Mouse (Mus musculus): ENCODE measurements around the gene Tnks1bp1. TPM values are rescaled to one million over a fixed set of nuclear protein-coding genes. Genes with fewer than 3 reads are reported as not detected.

Tnks1bp1 gene
- polyA plus RNA-seq, 1 experiment from 2014 or later = 68.0 TPM

- no peaks in the 10 kb centered on the region for H3K4me1 ChIP-seq
- WGBS = 57% methylated on average over 5 of the region's 5 CpGs
- no peak overlapping the region for H3K9ac ChIP-seq
- H3K27ac ChIP-seq (replicated peaks) = no peak overlapping the region
- no peak for ATAC-seq (ENCODE audit: insufficient number of reproducible peaks, low FRiP score, low TSS enrichment, low read depth)
- H3K4me3 ChIP-seq (replicated peaks) = no peak overlapping the region
- H3K27me3 ChIP-seq = no peaks in the 10 kb centered on the region
- no peaks in the 10 kb centered on the region for H3K9me3 ChIP-seq (replicated peaks)
- no peak overlapping the region for H3K4me2 ChIP-seq (replicated peaks)
- H3K36me3 ChIP-seq = no peaks in the 10 kb centered on the region
Observed at GRCm38 (mm10) chr2:85095906-85096305, 48.1 kb downstream of the Tnks1bp1 start.

- H3K9ac ChIP-seq = no peak overlapping the region
- no peaks in the 10 kb centered on the region for H3K9me3 ChIP-seq (replicated peaks)
- no peaks in the 10 kb centered on the region for H3K4me1 ChIP-seq
- 63% methylated on average over 2 of the region's 2 CpGs for WGBS
- H3K27me3 ChIP-seq = no peaks in the 10 kb centered on the region
- H3K36me3 ChIP-seq = no peaks in the 10 kb centered on the region
- no peak overlapping the region for H3K27ac ChIP-seq (replicated peaks)
- no peak overlapping the region for H3K4me2 ChIP-seq (replicated peaks)
- no peak overlapping the region for H3K4me3 ChIP-seq (replicated peaks)
- ATAC-seq (ENCODE audit: insufficient number of reproducible peaks, low FRiP score, low TSS enrichment, low read depth) = no peak
Observed at GRCm38 (mm10) chr2:85098014-85098413, 50.2 kb downstream of the Tnks1bp1 start.

GRCm38 (mm10) chr2:85098824-85099511 is 51.1 kb downstream of the Tnks1bp1 start:
- Histone ChIP-seq H3K4me1 (no peaks in the 10 kb centered on the region), H3K9ac (no peak overlapping the region), H3K27me3 (no peaks in the 10 kb centered on the region), H3K4me2 (replicated peaks) (no peak overlapping the region), H3K9me3 (replicated peaks) (no peaks in the 10 kb centered on the region), H3K4me3 (replicated peaks) (no peak overlapping the region), H3K27ac (replicated peaks) (no peak overlapping the region), H3K36me3 (no peaks in the 10 kb centered on the region)
- ATAC-seq (ENCODE audit: insufficient number of reproducible peaks, low FRiP score, low TSS enrichment, low read depth) = no peak
- 79% methylated on average over 7 of the region's 7 CpGs for WGBS

GRCm38 (mm10) chr2:85103201-85103600 is 55.4 kb downstream of the Tnks1bp1 start:
- Histone ChIP-seq H3K27ac (replicated peaks) (no peak overlapping the region), H3K4me2 (replicated peaks) (no peak overlapping the region), H3K9me3 (replicated peaks) (no peaks in the 10 kb centered on the region), H3K9ac (no peak overlapping the region), H3K4me1 (no peaks in the 10 kb centered on the region), H3K36me3 (no peaks in the 10 kb centered on the region), H3K27me3 (no peaks in the 10 kb centered on the region), H3K4me3 (replicated peaks) (no peak overlapping the region)
- 78% methylated on average over 8 of the region's 8 CpGs for WGBS
- no peak for ATAC-seq (ENCODE audit: insufficient number of reproducible peaks, low FRiP score, low TSS enrichment, low read depth)

GRCm38 (mm10) chr2:85105426-85106013 is 57.7 kb downstream of the Tnks1bp1 start:
- no peak overlapping the region for H3K27ac ChIP-seq (replicated peaks)
- H3K9ac ChIP-seq = no peak overlapping the region
- H3K36me3 ChIP-seq = no peaks in the 10 kb centered on the region
- no peaks in the 10 kb centered on the region for H3K9me3 ChIP-seq (replicated peaks)
- 71% methylated on average over 11 of the region's 11 CpGs for WGBS
- no peak for ATAC-seq (ENCODE audit: insufficient number of reproducible peaks, low FRiP score, low TSS enrichment, low read depth)
- H3K27me3 ChIP-seq = no peaks in the 10 kb centered on the region
- no peaks in the 10 kb centered on the region for H3K4me1 ChIP-seq
- no peak overlapping the region for H3K4me3 ChIP-seq (replicated peaks)
- H3K4me2 ChIP-seq (replicated peaks) = no peak overlapping the region

- Histone ChIP-seq H3K9ac (no peak overlapping the region), H3K9me3 (replicated peaks) (no peaks in the 10 kb centered on the region), H3K27ac (replicated peaks) (no peak overlapping the region), H3K4me2 (replicated peaks) (no peak overlapping the region), H3K36me3 (no peaks in the 10 kb centered on the region), H3K4me1 (no peaks in the 10 kb centered on the region), H3K4me3 (replicated peaks) (no peak overlapping the region), H3K27me3 (no peaks in the 10 kb centered on the region)
- no peak for ATAC-seq (ENCODE audit: insufficient number of reproducible peaks, low FRiP score, low TSS enrichment, low read depth)
- 59% methylated on average over 7 of the region's 7 CpGs for WGBS
Observed at GRCm38 (mm10) chr2:85106068-85106790, 58.4 kb downstream of the Tnks1bp1 start.

- Histone ChIP-seq H3K4me3 (replicated peaks) (no peak overlapping the region), H3K4me2 (replicated peaks) (no peak overlapping the region), H3K9me3 (replicated peaks) (no peaks in the 10 kb centered on the region), H3K4me1 (no peaks in the 10 kb centered on the region), H3K27me3 (no peaks in the 10 kb centered on the region), H3K27ac (replicated peaks) (no peak overlapping the region), H3K36me3 (no peaks in the 10 kb centered on the region), H3K9ac (no peak overlapping the region)
- 74% methylated on average over 4 of the region's 4 CpGs for WGBS
- ATAC-seq (ENCODE audit: insufficient number of reproducible peaks, low FRiP score, low TSS enrichment, low read depth) = no peak
Observed at GRCm38 (mm10) chr2:85106941-85107340, 59.1 kb downstream of the Tnks1bp1 start.

GRCm38 (mm10) chr2:85110288-85110875 is 62.6 kb downstream of the Tnks1bp1 start:
- no peaks in the 10 kb centered on the region for H3K27me3 ChIP-seq
- no peaks in the 10 kb centered on the region for H3K36me3 ChIP-seq
- no peaks in the 10 kb centered on the region for H3K9me3 ChIP-seq (replicated peaks)
- no peak overlapping the region for H3K4me3 ChIP-seq (replicated peaks)
- no peak overlapping the region for H3K27ac ChIP-seq (replicated peaks)
- no peak overlapping the region for H3K9ac ChIP-seq
- ATAC-seq (ENCODE audit: insufficient number of reproducible peaks, low FRiP score, low TSS enrichment, low read depth) = no peak
- WGBS = 78% methylated on average over 9 of the region's 9 CpGs
- no peaks in the 10 kb centered on the region for H3K4me1 ChIP-seq
- H3K4me2 ChIP-seq (replicated peaks) = no peak overlapping the region

Other genes with a start within 250 kb of the Tnks1bp1 start
- 35.3 and 36.7 TPM in 2 replicates for gene Ube2l6, start 249.2 kb upstream of the Tnks1bp1 start, polyA plus RNA-seq (2015; fragmentation: Nextera tagmentation; extraction: Ambion mirVana)
- gene Smtnl1, start 225.4 kb upstream of the Tnks1bp1 start, polyA plus RNA-seq (2015; fragmentation: Nextera tagmentation; extraction: Ambion mirVana) = 0.33 and 0.53 TPM in 2 replicates
- gene Timm10, start 221.0 kb upstream of the Tnks1bp1 start, polyA plus RNA-seq (2015; fragmentation: Nextera tagmentation; extraction: Ambion mirVana) = 45.7 and 49.7 TPM in 2 replicates
- gene Slc43a1, start 209.2 kb upstream of the Tnks1bp1 start, polyA plus RNA-seq (2015; fragmentation: Nextera tagmentation; extraction: Ambion mirVana) = 13.7 and 15.8 TPM in 2 replicates
- gene Rtn4rl2, start 161.3 kb upstream of the Tnks1bp1 start, polyA plus RNA-seq (2015; fragmentation: Nextera tagmentation; extraction: Ambion mirVana) = 1.1 and 2.0 TPM in 2 replicates
- gene Slc43a3, start 111.4 kb upstream of the Tnks1bp1 start, polyA plus RNA-seq (2015; fragmentation: Nextera tagmentation; extraction: Ambion mirVana) = 31.3 and 31.7 TPM in 2 replicates
- not detected in 2 replicates for gene Prg2, start 67.6 kb upstream of the Tnks1bp1 start, polyA plus RNA-seq (2015; fragmentation: Nextera tagmentation; extraction: Ambion mirVana)
- gene Prg3, start 59.8 kb upstream of the Tnks1bp1 start, polyA plus RNA-seq (2015; fragmentation: Nextera tagmentation; extraction: Ambion mirVana) = not detected in 2 replicates
- gene Ssrp1, start 10.8 kb upstream of the Tnks1bp1 start, polyA plus RNA-seq (2015; fragmentation: Nextera tagmentation; extraction: Ambion mirVana) = 236 and 250 TPM in 2 replicates
- gene P2rx3, start 10.6 kb upstream of the Tnks1bp1 start, polyA plus RNA-seq (2015; fragmentation: Nextera tagmentation; extraction: Ambion mirVana) = 1.2 and 1.7 TPM in 2 replicates
- gene Aplnr, start 88.2 kb downstream of the Tnks1bp1 start, polyA plus RNA-seq (2015; fragmentation: Nextera tagmentation; extraction: Ambion mirVana) = 62.5 and 64.8 TPM in 2 replicates
- gene Lrrc55, start 149.2 kb downstream of the Tnks1bp1 start, polyA plus RNA-seq (2015; fragmentation: Nextera tagmentation; extraction: Ambion mirVana) = 0.79 and 1.0 TPM in 2 replicates